Mouse (Mus musculus) MN1 (cell line): Measurements from ENCODE around the gene Sec11a.
"Not testable (repeated sequence)": the region's sequence is repeated elsewhere in the genome, so short reads cannot be mapped to it uniquely, and the experiment has no call there.

ENCODE experiments used
- DNase-seq: peaks from one replicate; pipeline ENCODE4 v3.0.0-alpha.2; 2016; ENCODE audit warnings: low spot score

The Sec11a gene

GRCm38 (mm10) chr7:80947445-80948350, at the start of gene Sec11a:
TSS of gene Sec11a (minus strand) at chr7:80947780.
- peak; percentile 95 for DNase-seq

- no peak for DNase-seq
Observed at GRCm38 (mm10) chr7:80995266-80996146, 47.9 kb upstream of the Sec11a start.

GRCm38 (mm10) chr7:80994663-80995005, 47.1 kb upstream of the Sec11a start:
- DNase-seq: no peak

- peak; percentile 78 for DNase-seq
Observed at GRCm38 (mm10) chr7:80993834-80994662, 46.5 kb upstream of the Sec11a start.

GRCm38 (mm10) chr7:80992980-80993833, 45.6 kb upstream of the Sec11a start, which contains the start of gene Zfp592:
TSS of gene Zfp592 (plus strand) at chr7:80993681.
- DNase-seq: peak; percentile 83

GRCm38 (mm10) chr7:80992631-80992979, 45.0 kb upstream of the Sec11a start:
- peak; percentile 63 for DNase-seq

GRCm38 (mm10) chr7:80992063-80992462, 44.5 kb upstream of the Sec11a start:
- DNase-seq: peak; percentile 13

- DNase-seq: no peak
Observed at GRCm38 (mm10) chr7:80991589-80991988, 44.0 kb upstream of the Sec11a start.

GRCm38 (mm10) chr7:80990276-80990675, 42.7 kb upstream of the Sec11a start:
- no peak for DNase-seq

GRCm38 (mm10) chr7:80987805-80988625, 40.4 kb upstream of the Sec11a start:
- no peak for DNase-seq

GRCm38 (mm10) chr7:80986458-80987187, 39.0 kb upstream of the Sec11a start:
- DNase-seq: no peak

GRCm38 (mm10) chr7:80980566-80980965, 33.0 kb upstream of the Sec11a start:
- peak; percentile 54 for DNase-seq

GRCm38 (mm10) chr7:80973638-80974015, 26.0 kb upstream of the Sec11a start:
- DNase-seq: not testable (repeated sequence)

- not testable (repeated sequence) for DNase-seq
Observed at GRCm38 (mm10) chr7:80972920-80973637, 25.5 kb upstream of the Sec11a start.

- DNase-seq: no peak
Observed at GRCm38 (mm10) chr7:80972082-80972481, 24.5 kb upstream of the Sec11a start.

- DNase-seq: no peak
Observed at GRCm38 (mm10) chr7:80971419-80971818, 23.8 kb upstream of the Sec11a start.

GRCm38 (mm10) chr7:80970913-80971312, 23.3 kb upstream of the Sec11a start:
- no peak for DNase-seq

- no peak for DNase-seq
Observed at GRCm38 (mm10) chr7:80962799-80963198, 15.2 kb upstream of the Sec11a start.

GRCm38 (mm10) chr7:80959003-80959402, 11.4 kb upstream of the Sec11a start:
- DNase-seq: no peak
